Mouse (Mus musculus) embryonic stem cell, embryonic (primary cell): ENCODE results near the gene Abcg4.

Source experiments
- CTCF ChIA-PET, 4 experiments: fragments of 300-600 bp in 2 of 4; fragments of 350-600 bp in 2 of 4; sonication (Branson Sonifier 250); formaldehyde crosslinking; loops; one replicate each; lab custom pipeline; 2022; ENCODE audit warnings: inconsistent platforms in 2 of 4; lab: Charles Lee
- POLR2A ChIA-PET, 4 experiments: fragments of 300-600 bp in 2 of 4; fragments of 350-600 bp in 2 of 4; sonication (Branson Sonifier 250); formaldehyde crosslinking; loops; one replicate each; lab custom pipeline; 2022; ENCODE audit warnings: antibody characterized with exemption in 4 of 4, inconsistent platforms in 1 of 4; lab: Charles Lee

The Abcg4 gene

GRCm38 (mm10) chr9:44288076-44288958 is at the start of gene Abcg4:
Abcg4 (minus strand) TSS chr9:44288615.
- ChIA-PET CTCF (interaction anchor here (0.5 to 2.9 kb wide), 9 partner anchors 9 to 222 kb away, joined by 3 to 12 read pairs (median 3); partner anchors contain the start of genes Nlrx1 (in 2 of the 4), Ccdc153 (in 1 of the 4) and Vps11 (in 1 of the 4)), POLR2A (interaction anchor here in 3 of 4 experiments (0.5 to 3.4 kb wide), 41 partner anchors 11 to 313 kb away, joined by 3 to 29 read pairs (median 4); partner anchors contain the start of genes C2cd2l (in 3 of the 3), Ccdc84 (in 2 of the 3), Dpagt1 (in 2 of the 3) and H2afx (in 2 of the 3))

- ChIA-PET CTCF (interaction anchor here in 2 of 4 experiments (0.7 to 1.3 kb wide), 5 partner anchors 24 to 228 kb away, joined by 3 to 5 read pairs (median 4); partner anchors contain the start of gene Vps11 (in 1 of the 2)), POLR2A (interaction anchor here (0.6 to 13.8 kb wide), 41 partner anchors 8 to 903 kb away, joined by 3 to 483 read pairs (median 4); partner anchors contain the start of genes C2cd2l (in 3 of the 4), Dpagt1 (in 3 of the 4), Vps11 (in 3 of the 4) and Hmbs (in 2 of the 4))
Measured at GRCm38 (mm10) chr9:44337436-44338169, 49.2 kb upstream of the Abcg4 start.

GRCm38 (mm10) chr9:44336964-44337363 is 48.5 kb upstream of the Abcg4 start:
- CTCF ChIA-PET = interaction anchor here in 1 of 4 experiments (0.6 to 1.2 kb wide), 3 partner anchors 25 to 316 kb away, joined by 3 to 4 read pairs (median 4); partner anchors contain the start of gene Vps11
- POLR2A ChIA-PET = interaction anchor here (0.7 to 13.8 kb wide), 35 partner anchors 8 to 205 kb away, joined by 3 to 483 read pairs (median 14); partner anchors contain the start of genes Dpagt1 (in 4 of the 4), C2cd2l (in 3 of the 4), Hmbs (in 3 of the 4) and Cbl (in 2 of the 4)

GRCm38 (mm10) chr9:44336513-44336912 is 48.1 kb upstream of the Abcg4 start:
- CTCF ChIA-PET = interaction anchor here in 1 of 4 experiments (0.6 to 1.2 kb wide), 2 partner anchors 25 to 316 kb away, joined by 3 to 4 read pairs; partner anchors contain the start of gene Vps11
- POLR2A ChIA-PET = interaction anchor here (0.7 to 13.8 kb wide), 40 partner anchors 9 to 205 kb away, joined by 3 to 483 read pairs (median 62); partner anchors contain the start of genes Dpagt1 (in 4 of the 4), C2cd2l (in 3 of the 4), Hmbs (in 3 of the 4) and Abcg4 (in 2 of the 4)

GRCm38 (mm10) chr9:44336093-44336406 is 47.6 kb upstream of the Abcg4 start:
- ChIA-PET CTCF (interaction anchor here in 2 of 4 experiments (0.7 to 2.3 kb wide), 3 partner anchors 8 to 1404 kb away, joined by 3 to 17 read pairs (median 4); partner anchors contain the start of genes Hmbs (in 1 of the 2) and Vps11 (in 1 of the 2)), POLR2A (interaction anchor here (0.7 to 13.8 kb wide), 60 partner anchors 9 to 1105 kb away, joined by 3 to 483 read pairs (median 23); partner anchors contain the start of genes C2cd2l (in 4 of the 4), Dpagt1 (in 4 of the 4), Hinfp (in 3 of the 4) and Hmbs (in 3 of the 4))

- POLR2A ChIA-PET = interaction anchor here (0.5 to 13.8 kb wide), 133 partner anchors 8 to 1181 kb away, joined by 3 to 483 read pairs (median 7); partner anchors contain the start of genes C2cd2l (in 4 of the 4), Cbl (in 4 of the 4), Dpagt1 (in 4 of the 4) and Hmbs (in 4 of the 4)
- CTCF ChIA-PET = interaction anchor here in 2 of 4 experiments (0.7 to 2.3 kb wide), 11 partner anchors 9 to 1405 kb away, joined by 3 to 17 read pairs (median 3); partner anchors contain the start of genes Hmbs (in 2 of the 2), Bcl9l (in 1 of the 2), Nlrx1 (in 1 of the 2) and Vps11 (in 1 of the 2)
Measured at GRCm38 (mm10) chr9:44335331-44336092, 47.1 kb upstream of the Abcg4 start.

GRCm38 (mm10) chr9:44334396-44335330 is 46.2 kb upstream of the Abcg4 start, which contains the start of gene H2afx:
H2afx (plus strand) TSS chr9:44334694.
- ChIA-PET CTCF (interaction anchor here (0.5 to 2.3 kb wide), 20 partner anchors 9 to 433 kb away, joined by 3 to 17 read pairs (median 4); partner anchors contain the start of genes Hmbs (in 2 of the 4), Vps11 (in 2 of the 4), Bcl9l (in 1 of the 4) and C2cd2l (in 1 of the 4)), POLR2A (interaction anchor here (0.5 to 13.8 kb wide), 205 partner anchors 8 to 1180 kb away, joined by 3 to 483 read pairs (median 5); partner anchors contain the start of genes C2cd2l (in 4 of the 4), Cbl (in 4 of the 4), Dpagt1 (in 4 of the 4) and Hinfp (in 4 of the 4))

GRCm38 (mm10) chr9:44332918-44333638 is 44.7 kb upstream of the Abcg4 start:
- CTCF ChIA-PET = interaction anchor here in 2 of 4 experiments (0.6 to 2.0 kb wide), 9 partner anchors 9 to 258 kb away, joined by 3 to 10 read pairs (median 3); partner anchors contain the start of genes C2cd2l (in 1 of the 2), Hmbs (in 1 of the 2) and Vps11 (in 1 of the 2)
- POLR2A ChIA-PET = interaction anchor here (0.5 to 13.8 kb wide), 66 partner anchors 11 to 743 kb away, joined by 3 to 483 read pairs (median 12); partner anchors contain the start of genes C2cd2l (in 3 of the 4), Dpagt1 (in 3 of the 4), Hinfp (in 3 of the 4) and Hmbs (in 3 of the 4)

- ChIA-PET POLR2A (interaction anchor here in 3 of 4 experiments (0.6 to 13.8 kb wide), 19 partner anchors 9 to 262 kb away, joined by 3 to 483 read pairs (median 8); partner anchors contain the start of genes C2cd2l (in 3 of the 3), Dpagt1 (in 2 of the 3), Hmbs (in 2 of the 3) and Vps11 (in 2 of the 3)), CTCF (interaction anchor here in 3 of 4 experiments (0.5 to 0.6 kb wide), 5 partner anchors 14 to 1469 kb away, joined by 3 to 5 read pairs (median 3); no protein-coding TSS in a partner anchor)
Measured at GRCm38 (mm10) chr9:44330736-44331135, 42.3 kb upstream of the Abcg4 start.

GRCm38 (mm10) chr9:44327926-44328325 is 39.5 kb upstream of the Abcg4 start:
- ChIA-PET POLR2A (interaction anchor here in 3 of 4 experiments (0.7 to 16.0 kb wide), 18 partner anchors 7 to 94 kb away, joined by 3 to 483 read pairs (median 16); partner anchors contain the start of genes C2cd2l (in 2 of the 3), Cbl (in 2 of the 3), H2afx (in 2 of the 3) and Hmbs (in 2 of the 3)), CTCF (interaction anchor here in 1 of 4 experiments (0.6 kb wide), 1 partner anchor 52 kb away, joined by 4 read pairs; no protein-coding TSS in a partner anchor)

- POLR2A ChIA-PET = interaction anchor here (0.5 to 16.0 kb wide), 73 partner anchors 7 to 260 kb away, joined by 3 to 483 read pairs (median 6); partner anchors contain the start of genes H2afx (in 4 of the 4), Cbl (in 3 of the 4), Hinfp (in 3 of the 4) and Hmbs (in 3 of the 4)
- CTCF ChIA-PET = interaction anchor here in 3 of 4 experiments (0.6 to 2.3 kb wide), 11 partner anchors 16 to 258 kb away, joined by 3 to 16 read pairs (median 4); partner anchors contain the start of genes Cbl (in 1 of the 3), Ccdc153 (in 1 of the 3), Hinfp (in 1 of the 3) and Hmbs (in 1 of the 3)
Measured at GRCm38 (mm10) chr9:44327064-44327711, 38.8 kb upstream of the Abcg4 start.

- CTCF ChIA-PET = interaction anchor here in 3 of 4 experiments (0.6 to 2.3 kb wide), 15 partner anchors 16 to 250 kb away, joined by 3 to 16 read pairs (median 4); partner anchors contain the start of genes Cbl (in 1 of the 3), Ccdc153 (in 1 of the 3), Hinfp (in 1 of the 3) and Hmbs (in 1 of the 3)
- POLR2A ChIA-PET = interaction anchor here (0.5 to 16.0 kb wide), 85 partner anchors 7 to 441 kb away, joined by 3 to 483 read pairs (median 6); partner anchors contain the start of genes H2afx (in 4 of the 4), Cbl (in 3 of the 4), Hinfp (in 3 of the 4) and Hmbs (in 3 of the 4)
Measured at GRCm38 (mm10) chr9:44326371-44327063, 38.1 kb upstream of the Abcg4 start.
